Mouse (Mus musculus): ENCODE results near the gene Mrpl58.

DNA sequence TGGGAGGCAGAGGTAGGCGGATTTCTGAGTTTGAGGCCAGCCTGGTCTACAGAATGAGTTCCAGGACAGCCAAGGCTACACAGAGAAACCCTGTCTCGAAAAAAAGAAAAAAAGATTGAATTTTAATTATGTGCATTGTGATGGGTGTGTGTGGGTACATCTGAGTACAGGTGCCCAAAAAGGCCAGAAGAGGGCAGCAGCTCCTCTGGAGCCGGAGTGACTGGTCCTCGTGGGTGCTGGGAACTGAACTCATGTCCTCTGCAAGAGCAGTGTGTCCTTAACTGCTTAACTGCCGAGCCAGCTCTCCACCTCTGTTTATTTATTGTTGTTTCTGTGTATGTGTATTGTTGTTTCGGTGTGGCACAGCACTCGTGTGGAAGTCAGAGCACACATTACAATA lies 25.7 kb upstream of the Mrpl58 start:
- TF ChIP-seq POLR2A (IDR thresholded peaks at IDR 0.05; ENCODE audit: control insufficient read depth, extremely low read depth, insufficient read depth, low read length, poor library complexity): no peak
- no peak for TF ChIP-seq CTCF (IDR thresholded peaks at IDR 0.05; ENCODE audit: borderline replicate concordance, control insufficient read depth, extremely low read depth, insufficient read depth, low read length, poor library complexity)

Data from thymus, adult 2 months (tissue).